Mouse (Mus musculus): ENCODE measurements around the gene Cacng8.

DNA sequence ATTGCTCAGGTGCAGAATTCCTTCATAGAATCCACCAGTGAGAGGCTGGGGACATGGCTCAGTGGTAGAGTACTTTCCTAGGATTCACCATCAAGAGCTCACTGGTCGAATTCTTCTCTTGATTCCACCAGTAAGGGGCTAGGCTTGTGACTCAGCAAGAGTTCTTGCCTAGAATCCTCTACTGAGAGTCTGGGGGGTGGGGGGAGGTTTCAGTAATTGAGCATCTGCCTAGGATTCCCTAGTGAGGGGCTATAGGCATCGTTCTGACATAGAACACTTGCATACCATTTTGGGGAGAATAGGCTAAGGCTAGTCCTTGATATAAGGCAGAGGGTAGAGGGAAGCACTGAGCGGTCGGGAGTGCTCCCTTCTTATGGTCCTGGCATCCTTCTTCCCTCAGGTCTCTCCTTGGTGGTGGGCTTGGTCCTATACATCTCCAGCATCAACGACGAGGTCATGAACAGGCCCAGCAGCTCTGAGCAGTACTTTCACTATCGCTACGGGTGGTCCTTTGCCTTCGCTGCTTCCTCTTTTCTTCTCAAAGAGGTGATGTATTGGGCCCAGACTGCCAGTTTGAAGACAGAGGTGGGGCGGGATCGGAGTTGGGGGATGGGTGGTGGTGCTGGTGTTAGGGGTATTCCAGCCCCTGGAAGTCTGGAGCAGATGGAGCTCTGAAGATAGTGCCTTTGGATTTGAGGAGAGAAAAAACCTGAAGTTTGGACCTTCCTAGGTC lies 24.8 kb upstream of the Cacng8 start:
- TF ChIP-seq POLR2A (IDR thresholded peaks at IDR 0.05; ENCODE audit: extremely low read depth, insufficient read depth, low read length), result no peak
- TF ChIP-seq CTCF (IDR thresholded peaks at IDR 0.05; ENCODE audit: low read depth, low read length), result no peak

Data from liver, adult 2 months (tissue).